Mouse (Mus musculus): ENCODE results near the gene Acad8. TPM values are rescaled to one million over a fixed set of nuclear protein-coding genes. Genes with fewer than 3 reads are reported as not detected.

Acad8 gene
- total and polyA plus RNA-seq, 3 experiments = 16.7 to 22.7 TPM; not detected in 1

DNA sequence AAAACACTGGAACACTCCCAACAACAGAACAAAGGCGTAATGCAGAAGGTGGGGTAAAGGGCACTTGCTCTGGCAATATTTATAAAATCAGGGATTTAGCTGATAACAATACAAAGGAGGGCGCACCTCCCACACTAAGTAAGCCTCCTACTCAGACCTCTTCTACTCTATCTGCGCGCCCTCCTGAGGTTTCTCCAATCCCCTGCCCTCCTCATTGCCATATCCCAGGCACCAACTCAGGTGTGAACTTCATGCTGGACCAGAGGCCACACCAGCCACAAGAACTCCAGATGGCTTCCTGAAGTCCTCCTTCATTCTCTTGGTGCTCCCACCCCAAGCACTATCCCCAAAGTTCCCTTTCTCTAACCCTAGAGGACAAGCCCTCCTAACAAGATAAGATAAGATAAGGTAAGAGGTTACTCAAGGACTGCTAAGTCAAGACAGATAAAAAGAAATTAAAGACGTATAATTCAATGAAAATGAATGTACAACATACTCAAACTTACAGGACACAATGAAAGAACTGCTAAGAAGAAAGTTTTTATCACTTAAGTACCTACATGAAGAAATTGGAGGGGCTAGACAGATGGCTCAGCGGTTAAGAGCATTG is 13.6 kb downstream of the Acad8 start:
- Histone ChIP-seq H3K27ac (ENCODE audit: control insufficient read depth, low read depth, low read length) (no peak overlapping the region), H3K9me3 (replicated peaks; ENCODE audit: insufficient read depth, low read length) (no peaks in the 10 kb centered on the region), H3K4me1 (ENCODE audit: control insufficient read depth in 1 of 2, insufficient read depth in 2 of 2, low read length in 2 of 2) (peaks cover 7 to 13% of the 10 kb centered on the region in 2 experiments), H3K36me3 (ENCODE audit: control insufficient read depth in 1 of 2, insufficient read depth in 2 of 2, low read length in 2 of 2) (peaks cover 4 to 16% of the 10 kb centered on the region in 2 experiments), H3K9ac (ENCODE audit: control insufficient read depth, low read depth, low read length, poor library complexity, severe bottlenecking) (no peak overlapping the region), H3K27me3 (ENCODE audit: control insufficient read depth in 1 of 2, insufficient read depth in 2 of 2, low read length in 2 of 2) (no peaks in the 10 kb centered on the region), H3K79me2 (ENCODE audit: control insufficient read depth, insufficient read depth, low read length, poor library complexity) (no peaks in the 10 kb centered on the region), H3K4me3 (ENCODE audit: control insufficient read depth in 1 of 2, insufficient read depth in 1 of 2, low read depth in 2 of 2, low read length in 2 of 2) (no peak overlapping the region)
- DNase-seq (ENCODE audit: low read depth, low spot score) = peak; percentile 16
- no peak for TF ChIP-seq ZMIZ1 (IDR thresholded peaks at IDR 0.05; ENCODE audit: low read depth, low read length)
- TF ChIP-seq JUND (IDR thresholded peaks at IDR 0.05; ENCODE audit: low read depth, low read length) = no peak
- no peak for TF ChIP-seq ELF1 (IDR thresholded peaks at IDR 0.05; ENCODE audit: low read depth, low read length)
- peak; percentile 47; the same call in 1 of the 2 replicates for TF ChIP-seq TCF12 (IDR thresholded peaks at IDR 0.05; ENCODE audit: low read depth, low read length)
- no peak for TF ChIP-seq NELFE (IDR thresholded peaks at IDR 0.05; ENCODE audit: low read depth, low read length)
- TF ChIP-seq GATA1 (IDR thresholded peaks at IDR 0.05; ENCODE audit: low read depth, low read length) = peak; percentile 66; the same call in 1 of the 2 replicates
- peak; percentile 45 to 60; a peak in 2 of 4 replicates for TF ChIP-seq EP300 (IDR thresholded peaks at IDR 0.05; ENCODE audit: low read depth in 1 of 2, low read length in 2 of 2)
- no peak for TF ChIP-seq USF2 (IDR thresholded peaks at IDR 0.05; ENCODE audit: borderline replicate concordance in 1 of 2, insufficient read depth in 1 of 2, low read depth in 1 of 2, low read length in 2 of 2)

GRCm38 (mm10) chr9:26985090-26985613 is 14.2 kb downstream of the Acad8 start:
- peaks cover 6 to 16% of the 10 kb centered on the region in 2 experiments for H3K36me3 ChIP-seq (ENCODE audit: control insufficient read depth in 1 of 2, insufficient read depth in 2 of 2, low read length in 2 of 2)
- H3K9me3 ChIP-seq (replicated peaks; ENCODE audit: insufficient read depth, low read length) = no peaks in the 10 kb centered on the region
- no peak overlapping the region for H3K27ac ChIP-seq (ENCODE audit: control insufficient read depth, low read depth, low read length)
- H3K4me1 ChIP-seq (ENCODE audit: control insufficient read depth in 1 of 2, insufficient read depth in 2 of 2, low read length in 2 of 2) = peaks cover 7 to 13% of the 10 kb centered on the region in 2 experiments
- no peak overlapping the region for H3K4me3 ChIP-seq (ENCODE audit: control insufficient read depth in 1 of 2, insufficient read depth in 1 of 2, low read depth in 2 of 2, low read length in 2 of 2)
- DNase-seq (ENCODE audit: low read depth, low spot score) = peak; percentile 17
- H3K27me3 ChIP-seq (ENCODE audit: control insufficient read depth in 1 of 2, insufficient read depth in 2 of 2, low read length in 2 of 2) = no peaks in the 10 kb centered on the region
- no peak overlapping the region for H3K9ac ChIP-seq (ENCODE audit: control insufficient read depth, low read depth, low read length, poor library complexity, severe bottlenecking)
- H3K79me2 ChIP-seq (ENCODE audit: control insufficient read depth, insufficient read depth, low read length, poor library complexity) = no peaks in the 10 kb centered on the region
- TF ChIP-seq GABPA (IDR thresholded peaks at IDR 0.05; ENCODE audit: low read depth, low read length) (no peak), MAZ (IDR thresholded peaks at IDR 0.05; ENCODE audit: low read depth, low read length) (no peak), CHD2 (IDR thresholded peaks at IDR 0.05; ENCODE audit: low read length) (no peak), USF1 (IDR thresholded peaks at IDR 0.05; ENCODE audit: low read depth, low read length) (no peak), MAFK (IDR thresholded peaks at IDR 0.05; ENCODE audit: borderline replicate concordance, low read depth, low read length) (0 out of 2 replicates have a peak, but pooled peaks have one; percentile 55), MAX (IDR thresholded peaks at IDR 0.05; ENCODE audit: low read length) (no peak), CHD1 (IDR thresholded peaks at IDR 0.05; ENCODE audit: low read depth, low read length) (no peak), POLR2A (IDR thresholded peaks at IDR 0.05; ENCODE audit: control insufficient read depth in 1 of 2, insufficient read depth in 1 of 2, low read depth in 1 of 2, low read length in 2 of 2, poor library complexity in 1 of 2) (no peak), BHLHE40 (IDR thresholded peaks at IDR 0.05; ENCODE audit: borderline replicate concordance, low read depth, low read length) (no peak), MYB (IDR thresholded peaks at IDR 0.05; ENCODE audit: low read depth, low read length) (no peak), CTCF (IDR thresholded peaks at IDR 0.05 in 2 of 3, conservative IDR thresholded peaks at IDR 0.05 in 1 of 3; ENCODE audit: control insufficient read depth in 1 of 3, insufficient read depth in 1 of 3, low read depth in 2 of 3, low read length in 3 of 3, poor library complexity in 1 of 3, severe bottlenecking in 1 of 3) (no peak), UBTF (IDR thresholded peaks at IDR 0.05; ENCODE audit: borderline replicate concordance, insufficient read depth, low read depth, low read length) (no peak), ZMIZ1 (IDR thresholded peaks at IDR 0.05; ENCODE audit: low read depth, low read length) (no peak), MEF2A (IDR thresholded peaks at IDR 0.05; ENCODE audit: extremely low read depth, insufficient replicate concordance, low read depth, low read length, poor library complexity, severe bottlenecking) (no peak), MYC (IDR thresholded peaks at IDR 0.05; ENCODE audit: low read depth, low read length) (peak; percentile 55; the same call in 1 of the 2 replicates), TCF12 (IDR thresholded peaks at IDR 0.05; ENCODE audit: low read depth, low read length) (no peak), KAT2A (conservative IDR thresholded peaks at IDR 0.05; ENCODE audit: low read depth, low read length) (no peak), RAD21 (IDR thresholded peaks at IDR 0.05; ENCODE audit: low read depth, low read length) (no peak), JUND (IDR thresholded peaks at IDR 0.05; ENCODE audit: low read depth, low read length) (no peak), NELFE (IDR thresholded peaks at IDR 0.05; ENCODE audit: low read depth, low read length) (no peak), SMC3 (IDR thresholded peaks at IDR 0.05; ENCODE audit: low read depth, low read length) (no peak), ZC3H11A (IDR thresholded peaks at IDR 0.05; ENCODE audit: low read depth, low read length) (no peak), ZNF384 (IDR thresholded peaks at IDR 0.05; ENCODE audit: low read depth, low read length) (peak; percentile 66; the same call in 1 of the 2 replicates), TBP (IDR thresholded peaks at IDR 0.05; ENCODE audit: low read depth, low read length) (no peak), E2F4 (IDR thresholded peaks at IDR 0.05; ENCODE audit: borderline replicate concordance, low read depth, low read length) (no peak), EP300 (IDR thresholded peaks at IDR 0.05; ENCODE audit: low read depth in 1 of 2, low read length in 2 of 2) (no peak)
